Mouse (Mus musculus): Measurements from ENCODE around the gene Rapgef3. TPM values are rescaled to one million over a fixed set of nuclear protein-coding genes. Genes with fewer than 3 reads are reported as not detected.

The Rapgef3 gene
- 5.3 and 6.1 TPM in 2 replicates for total RNA-seq (2023)

DNA sequence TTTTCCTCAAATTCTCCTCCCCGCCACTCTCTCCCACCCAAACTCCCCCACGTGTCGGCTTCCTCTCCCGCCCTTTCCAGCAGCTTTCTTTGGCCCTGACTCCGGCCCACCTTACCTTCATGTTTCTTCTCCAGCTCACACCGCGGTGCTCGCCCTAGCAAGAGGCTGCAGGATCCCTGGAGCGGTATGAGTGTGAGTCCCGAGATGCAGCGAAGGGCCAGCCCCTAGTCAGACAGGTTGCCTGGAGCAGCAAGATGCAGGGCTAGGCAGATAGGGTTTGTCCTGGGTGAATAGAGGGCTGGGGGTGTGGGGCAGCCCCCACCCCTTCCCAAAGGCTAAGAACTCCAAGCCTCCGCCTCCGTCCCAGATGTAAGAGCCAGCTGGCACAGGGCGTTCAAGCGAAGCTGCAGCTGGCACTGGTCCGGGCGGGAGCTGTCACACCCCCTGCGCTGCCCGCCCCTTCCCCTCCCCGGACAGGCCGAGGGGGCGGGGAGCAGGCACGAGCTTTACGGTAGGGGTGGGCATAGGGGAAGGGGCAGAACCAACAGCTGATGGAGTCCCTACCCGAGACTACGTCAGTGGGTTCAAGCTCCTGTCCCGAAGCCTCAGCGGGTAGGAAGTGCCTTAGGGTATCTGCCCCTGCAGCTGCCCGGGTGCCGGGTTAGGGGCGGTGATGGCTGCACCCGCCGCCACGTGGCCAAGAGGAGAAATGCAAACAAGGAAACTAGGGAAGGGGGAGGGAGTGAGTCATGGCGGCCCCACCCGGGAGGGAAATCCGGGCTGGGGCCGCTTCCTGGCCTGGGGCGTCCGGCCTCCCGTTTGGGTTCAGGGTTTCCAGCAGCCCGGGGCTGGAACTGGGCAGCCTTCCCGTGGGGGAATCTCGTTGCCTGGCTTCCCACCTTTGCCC is at the start of gene Rapgef3:
Gene Rapgef3 (minus strand): TSS at position 693 of the 907 bp plus-strand sequence.

DNA sequence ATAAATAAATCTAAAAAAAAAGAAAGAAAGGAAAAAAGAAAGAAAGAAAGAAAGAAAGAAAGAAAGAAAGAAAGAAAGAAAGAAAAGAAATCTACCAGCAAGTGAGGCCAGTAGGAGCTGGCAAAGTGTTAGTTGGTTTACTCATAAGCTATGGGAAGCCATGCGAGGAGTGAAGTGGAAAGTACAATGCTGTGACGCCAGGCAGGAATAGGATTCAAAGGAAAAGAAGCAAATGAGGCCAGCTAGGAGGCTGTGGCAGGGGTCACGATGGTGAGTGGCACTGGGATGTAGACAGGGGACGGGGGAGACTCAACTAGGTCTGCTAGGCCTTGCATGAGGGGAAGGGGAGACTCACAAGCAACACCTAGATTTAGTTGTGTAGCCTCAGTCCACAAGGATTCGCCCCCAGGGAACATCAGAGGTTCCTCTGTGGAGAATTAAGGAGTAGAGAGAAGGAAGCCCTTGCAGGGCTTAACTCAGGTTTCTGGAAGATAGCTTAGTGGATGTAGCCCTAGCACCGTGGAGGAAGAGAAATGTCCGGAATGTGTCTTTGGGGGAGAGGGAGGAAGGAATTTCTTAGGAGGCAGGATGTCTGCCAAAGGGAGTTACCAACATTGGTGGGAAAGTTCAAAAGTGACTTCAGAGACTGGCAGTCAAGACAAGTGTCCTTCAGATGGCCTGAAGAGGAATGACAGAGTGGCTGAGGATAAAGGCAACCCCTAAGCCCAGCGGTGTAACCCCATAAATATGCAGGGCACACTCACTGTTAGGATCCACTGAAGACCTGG is 10.7 kb upstream of the Rapgef3 start, which contains the start of gene Slc48a1:
Gene Slc48a1 (plus strand): TSS at position 210 of the 788 bp plus-strand sequence.

DNA sequence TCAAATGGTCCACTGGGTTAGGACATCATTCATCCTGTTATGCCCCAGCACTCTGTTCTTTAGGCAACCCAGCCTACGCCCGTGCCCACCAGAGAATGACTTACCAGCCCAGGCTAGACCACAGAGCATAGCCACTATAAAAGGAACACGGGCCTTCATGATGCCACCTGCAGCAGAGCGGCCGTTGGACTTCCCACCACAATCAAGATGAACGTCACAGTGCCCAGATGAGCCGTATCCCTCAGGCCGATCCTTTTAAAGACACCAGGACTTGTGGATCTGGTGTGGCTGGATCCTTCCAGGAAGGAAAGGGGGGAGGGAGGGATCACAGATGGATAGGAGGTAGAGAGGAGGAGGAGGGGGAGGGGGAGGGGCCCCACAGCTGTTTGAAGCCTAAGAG is 36.7 kb downstream of the Rapgef3 start, which contains the start of gene Endou:
Gene Endou (minus strand): TSS at position 229 of the 400 bp plus-strand sequence.

DNA sequence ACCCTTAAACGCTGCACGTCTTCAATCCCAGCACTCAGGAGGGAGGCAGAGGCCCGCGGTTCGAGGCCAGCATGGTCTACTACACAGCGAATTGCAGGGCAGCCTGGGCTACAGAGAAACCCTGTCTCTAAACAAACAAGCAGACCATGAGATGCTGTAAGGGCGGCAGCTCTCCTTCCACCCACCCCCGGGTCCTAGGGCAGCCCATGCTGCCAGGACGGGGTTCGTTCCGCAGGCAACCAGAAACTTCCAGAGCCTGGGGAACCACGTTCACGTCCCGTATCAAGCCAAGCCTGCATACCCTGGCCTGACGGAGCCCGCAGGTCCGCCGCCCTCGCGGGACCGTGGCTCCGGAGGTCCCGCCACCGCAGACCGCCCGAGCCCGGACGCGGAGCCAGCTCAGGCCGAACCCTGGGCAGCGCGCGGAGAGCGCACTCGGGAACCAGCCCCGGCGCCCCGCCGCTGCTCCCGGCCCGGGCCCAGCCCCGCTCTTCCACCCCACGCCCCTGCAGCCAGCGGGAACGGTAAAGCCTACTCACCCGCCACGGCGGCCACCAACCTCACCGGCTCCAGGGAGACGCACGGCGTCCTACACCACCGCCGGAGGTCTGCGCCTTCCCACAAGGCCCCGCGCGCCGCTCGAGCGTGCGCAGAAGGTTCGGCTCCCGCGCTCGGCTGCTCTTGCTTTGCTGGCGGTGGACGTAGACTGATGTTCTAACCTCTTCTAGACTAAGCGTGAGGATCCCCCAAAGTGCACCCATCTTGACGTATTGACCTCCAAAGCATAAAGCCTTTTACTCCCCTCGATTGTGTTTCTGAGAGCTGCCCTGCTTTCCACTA is 62.3 kb downstream of the Rapgef3 start, which contains the start of gene Rpap3:
Gene Rpap3 (minus strand): TSS at position 615 of the 840 bp plus-strand sequence.

Other genes starting within 250 kb of the Rapgef3 start
- 3.7 and 3.9 TPM in 2 replicates for gene Rpap3, start 62.1 kb downstream of the Rapgef3 start, total RNA-seq (2023)
- 0.23 TPM in 1 of 2 replicates, not detected in the other for gene Endou, start 36.6 kb downstream of the Rapgef3 start, total RNA-seq (2023)
- gene Slc48a1, start 10.5 kb upstream of the Rapgef3 start, total RNA-seq (2023) = 32.9 and 37.8 TPM in 2 replicates
- gene Hdac7, start 76.5 kb upstream of the Rapgef3 start, total RNA-seq (2023) = 13.6 and 19.0 TPM in 2 replicates
- gene Vdr, start 142.7 kb upstream of the Rapgef3 start, total RNA-seq (2023) = 1.2 and 1.3 TPM in 2 replicates
- gene Tmem106c, start 196.2 kb upstream of the Rapgef3 start, total RNA-seq (2023) = 7.5 and 12.2 TPM in 2 replicates
- 1.7 and 1.8 TPM in 2 replicates for gene Col2a1, start 236.7 kb upstream of the Rapgef3 start, total RNA-seq (2023)

Data from neutrophil, adult 65 days (primary cell).